Mouse (Mus musculus): ENCODE measurements at regions not wholly inside any gene's neighbourhood (a gene's known extent, or its start where the extent isn't known, plus 50 kb on each side); places are given as distances from the start of the nearest gene placed in this dataset.

GRCm38 (mm10) chr11:19562668-19563067 lies 361.5 kb upstream of the Spred2 start:
- Histone ChIP-seq H3K27me3 (ENCODE audit: control insufficient read depth, insufficient read depth, low read length) (no peaks in the 10 kb centered on the region), H3K9ac (replicated peaks) (no peak overlapping the region), H3K4me1 (replicated peaks; ENCODE audit: control insufficient read depth in 2 of 2, insufficient read depth in 2 of 2, low read length in 1 of 2) (no peaks in the 10 kb centered on the region), H3K9me3 (ENCODE audit: control insufficient read depth, low read length) (no peaks in the 10 kb centered on the region), H3K4me3 (ENCODE audit: insufficient read depth in 1 of 2, low read depth in 2 of 2, low read length in 2 of 2) (no peak overlapping the region), H3K27ac (no peak overlapping the region), H3K4me2 (ENCODE audit: low read depth) (no peak overlapping the region), H3K36me3 (replicated peaks; ENCODE audit: control insufficient read depth, insufficient read depth, low read depth) (no peaks in the 10 kb centered on the region)
- ATAC-seq (ENCODE audit: insufficient read depth) (no peak), DNase-seq (ENCODE audit: low read depth in 3 of 3, low spot score in 3 of 3) (no peak)
- WGBS (ENCODE audit: insufficient replicate concordance) = 55% methylated on average over 4 of the region's 4 CpGs
- TF ChIP-seq EP300 (IDR thresholded peaks at IDR 0.05; ENCODE audit: low read depth) (no peak), CTCF (IDR thresholded peaks at IDR 0.05; ENCODE audit: low read depth) (no peak)

- H3K27ac ChIP-seq = no peak overlapping the region
- no peaks in the 10 kb centered on the region for H3K9me3 ChIP-seq (ENCODE audit: control insufficient read depth, low read length)
- H3K36me3 ChIP-seq (replicated peaks; ENCODE audit: control insufficient read depth, insufficient read depth, low read depth) = no peaks in the 10 kb centered on the region
- H3K27me3 ChIP-seq (ENCODE audit: control insufficient read depth, insufficient read depth, low read length) = no peaks in the 10 kb centered on the region
- H3K4me3 ChIP-seq (ENCODE audit: insufficient read depth in 1 of 2, low read depth in 2 of 2, low read length in 2 of 2) = no peak overlapping the region
- no peak for TF ChIP-seq EP300 (IDR thresholded peaks at IDR 0.05; ENCODE audit: low read depth)
- TF ChIP-seq CTCF (IDR thresholded peaks at IDR 0.05; ENCODE audit: low read depth) = no peak
- H3K4me2 ChIP-seq (ENCODE audit: low read depth) = no peak overlapping the region
- 61% methylated on average over 7 of the region's 7 CpGs for WGBS (ENCODE audit: insufficient replicate concordance)
- ATAC-seq (ENCODE audit: insufficient read depth) (no peak), DNase-seq (ENCODE audit: low read depth in 3 of 3, low spot score in 3 of 3) (no peak)
- H3K9ac ChIP-seq (replicated peaks) = no peak overlapping the region
- H3K4me1 ChIP-seq (replicated peaks; ENCODE audit: control insufficient read depth in 2 of 2, insufficient read depth in 2 of 2, low read length in 1 of 2) = no peaks in the 10 kb centered on the region
These were observed 338.9 kb upstream of the Spred2 start for GRCm38 (mm10) chr11:19585228-19585627.

GRCm38 (mm10) chr11:19592506-19593355 lies 331.4 kb upstream of the Spred2 start:
- H3K36me3 ChIP-seq (replicated peaks; ENCODE audit: control insufficient read depth, insufficient read depth, low read depth) = no peaks in the 10 kb centered on the region
- no peak overlapping the region for H3K4me2 ChIP-seq (ENCODE audit: low read depth)
- TF ChIP-seq CTCF (IDR thresholded peaks at IDR 0.05; ENCODE audit: low read depth) (no peak), EP300 (IDR thresholded peaks at IDR 0.05; ENCODE audit: low read depth) (no peak)
- no peaks in the 10 kb centered on the region for H3K4me1 ChIP-seq (replicated peaks; ENCODE audit: control insufficient read depth in 2 of 2, insufficient read depth in 2 of 2, low read length in 1 of 2)
- no peaks in the 10 kb centered on the region for H3K27me3 ChIP-seq (ENCODE audit: control insufficient read depth, insufficient read depth, low read length)
- ATAC-seq (ENCODE audit: insufficient read depth) = no peak
- WGBS (ENCODE audit: insufficient replicate concordance) = 50% methylated on average over 6 of the region's 6 CpGs
- DNase-seq (ENCODE audit: low read depth in 3 of 3, low spot score in 3 of 3) = no peak
- H3K9ac ChIP-seq (replicated peaks) = no peak overlapping the region
- H3K9me3 ChIP-seq (ENCODE audit: control insufficient read depth, low read length) = no peaks in the 10 kb centered on the region
- no peak overlapping the region for H3K4me3 ChIP-seq (ENCODE audit: insufficient read depth in 1 of 2, low read depth in 2 of 2, low read length in 2 of 2)
- H3K27ac ChIP-seq = no peak overlapping the region

GRCm38 (mm10) chr11:19595107-19595506 lies 329.1 kb upstream of the Spred2 start:
- no peak overlapping the region for H3K4me2 ChIP-seq (ENCODE audit: low read depth)
- H3K27ac ChIP-seq = no peak overlapping the region
- 61% methylated on average over 4 of the region's 4 CpGs for WGBS (ENCODE audit: insufficient replicate concordance)
- no peak overlapping the region for H3K4me3 ChIP-seq (ENCODE audit: insufficient read depth in 1 of 2, low read depth in 2 of 2, low read length in 2 of 2)
- no peak for TF ChIP-seq CTCF (IDR thresholded peaks at IDR 0.05; ENCODE audit: low read depth)
- no peak for TF ChIP-seq EP300 (IDR thresholded peaks at IDR 0.05; ENCODE audit: low read depth)
- ATAC-seq (ENCODE audit: insufficient read depth) (no peak), DNase-seq (ENCODE audit: low read depth in 3 of 3, low spot score in 3 of 3) (no peak)
- H3K9me3 ChIP-seq (ENCODE audit: control insufficient read depth, low read length) = no peaks in the 10 kb centered on the region
- no peak overlapping the region for H3K9ac ChIP-seq (replicated peaks)
- no peaks in the 10 kb centered on the region for H3K27me3 ChIP-seq (ENCODE audit: control insufficient read depth, insufficient read depth, low read length)
- H3K36me3 ChIP-seq (replicated peaks; ENCODE audit: control insufficient read depth, insufficient read depth, low read depth) = no peaks in the 10 kb centered on the region
- H3K4me1 ChIP-seq (replicated peaks; ENCODE audit: control insufficient read depth in 2 of 2, insufficient read depth in 2 of 2, low read length in 1 of 2) = no peaks in the 10 kb centered on the region

GRCm38 (mm10) chr11:19596336-19596735 lies 327.8 kb upstream of the Spred2 start:
- no peak for DNase-seq (ENCODE audit: low read depth in 3 of 3, low spot score in 3 of 3)
- no peak overlapping the region for H3K9ac ChIP-seq (replicated peaks)
- H3K4me1 ChIP-seq (replicated peaks; ENCODE audit: control insufficient read depth in 2 of 2, insufficient read depth in 2 of 2, low read length in 1 of 2) = no peaks in the 10 kb centered on the region
- no peak overlapping the region for H3K4me3 ChIP-seq (ENCODE audit: insufficient read depth in 1 of 2, low read depth in 2 of 2, low read length in 2 of 2)
- TF ChIP-seq CTCF (IDR thresholded peaks at IDR 0.05; ENCODE audit: low read depth) = no peak
- no peak for TF ChIP-seq EP300 (IDR thresholded peaks at IDR 0.05; ENCODE audit: low read depth)
- no peak overlapping the region for H3K4me2 ChIP-seq (ENCODE audit: low read depth)
- H3K27me3 ChIP-seq (ENCODE audit: control insufficient read depth, insufficient read depth, low read length) = no peaks in the 10 kb centered on the region
- ATAC-seq (ENCODE audit: insufficient read depth) = no peak
- no peaks in the 10 kb centered on the region for H3K36me3 ChIP-seq (replicated peaks; ENCODE audit: control insufficient read depth, insufficient read depth, low read depth)
- no peaks in the 10 kb centered on the region for H3K9me3 ChIP-seq (ENCODE audit: control insufficient read depth, low read length)
- H3K27ac ChIP-seq = no peak overlapping the region

All from liver, embryonic 14.5 days (tissue).